Mouse (Mus musculus) bone marrow, adult 2 months (tissue): ENCODE results near the gene Kcnd3. TPM values are rescaled to one million over a fixed set of nuclear protein-coding genes. Genes with fewer than 3 reads are reported as not detected.

Experiments used
- H3K27ac ChIP-seq: fragments of 200-500 bp; 2 replicates; pipeline ENCODE4 v1.5.1; 2012; ENCODE audit warnings: low read depth, mild to moderate bottlenecking, control low read depth, inconsistent platforms, low read length; ENCODE audit not compliant: control insufficient read depth, poor library complexity, insufficient read depth
- H3K4me1 ChIP-seq: fragments of 200-500 bp; 2 replicates; pipeline ENCODE4 v1.6.1; 2011; ENCODE audit warnings: low read length; ENCODE audit not compliant: control insufficient read depth, insufficient read depth
- H3K4me3 ChIP-seq: fragments of 200-500 bp; replicated peaks from 2 replicates; pipeline ENCODE3; 2011; ENCODE audit warnings: mild to moderate bottlenecking, low read depth, low read length, control low read depth; ENCODE audit not compliant: control insufficient read depth
- CTCF ChIP-seq: fragments of 200-500 bp; IDR thresholded peaks from 2 replicates; pipeline ENCODE4 v1.5.1; 2011; ENCODE audit warnings: low read length, control low read depth; ENCODE audit not compliant: control insufficient read depth, insufficient read depth
- POLR2A ChIP-seq: fragments of 200-500 bp; IDR thresholded peaks from 2 replicates; pipeline ENCODE4 v1.6.1; 2011; ENCODE audit warnings: low read depth, mild to moderate bottlenecking, control low read depth, low read length, borderline replicate concordance; ENCODE audit not compliant: control insufficient read depth
- WGBS: fragments of 180-500 bp; shearing (Covaris S2); methylation state at CpG from one replicate; pipeline ENCODE4 v1.1.7; 2018; 5-methylcytosine and 5-hydroxymethylcytosine counted together
- polyA plus RNA-seq: library from polyadenylated mRNA; stranded (reverse); fragments of >200 nt; gene quantifications from 2 replicates; pipeline ENCODE4 v1.2.4, GENCODE M21; 2011; ENCODE audit warnings: low replicate concordance; ENCODE audit not compliant: missing spikeins, insufficient read depth, insufficient read length

The Kcnd3 gene
- polyA plus RNA-seq, 1 experiment: not detected

GRCm38 (mm10) chr3:105411776-105412175 is 40.4 kb upstream of the Kcnd3 start:
- 77% methylated on average over 4 of the region's 4 CpGs for WGBS
- H3K4me1 ChIP-seq: no peaks in the 10 kb centered on the region
- no peak overlapping the region for H3K4me3 ChIP-seq
- TF ChIP-seq CTCF: no peak
- no peak for TF ChIP-seq POLR2A
- no peak overlapping the region for H3K27ac ChIP-seq

- no peaks in the 10 kb centered on the region for H3K4me1 ChIP-seq
- H3K27ac ChIP-seq: no peak overlapping the region
- TF ChIP-seq CTCF: no peak
- 76% methylated on average over 2 of the region's 2 CpGs for WGBS
- no peak overlapping the region for H3K4me3 ChIP-seq
These were observed 39.9 kb upstream of the Kcnd3 start for GRCm38 (mm10) chr3:105412229-105412628.

GRCm38 (mm10) chr3:105412681-105413080 is 39.4 kb upstream of the Kcnd3 start:
- H3K4me3 ChIP-seq: no peak overlapping the region
- no peaks in the 10 kb centered on the region for H3K4me1 ChIP-seq
- H3K27ac ChIP-seq: no peak overlapping the region
- TF ChIP-seq POLR2A (no peak), CTCF (no peak)

GRCm38 (mm10) chr3:105418441-105418840 is 33.7 kb upstream of the Kcnd3 start:
- no peak overlapping the region for H3K27ac ChIP-seq
- no peaks in the 10 kb centered on the region for H3K4me1 ChIP-seq
- H3K4me3 ChIP-seq: no peak overlapping the region
- WGBS: 69% methylated on average over 1 of the region's 1 CpGs
- TF ChIP-seq POLR2A (no peak), CTCF (no peak)

- Histone ChIP-seq H3K4me1 (no peaks in the 10 kb centered on the region), H3K4me3 (no peak overlapping the region), H3K27ac (no peak overlapping the region)
- TF ChIP-seq CTCF: no peak
- no peak for TF ChIP-seq POLR2A
These were observed 29.7 kb upstream of the Kcnd3 start for GRCm38 (mm10) chr3:105422391-105422790.

GRCm38 (mm10) chr3:105423427-105423826 is 28.7 kb upstream of the Kcnd3 start:
- Histone ChIP-seq H3K4me3 (no peak overlapping the region), H3K4me1 (no peaks in the 10 kb centered on the region), H3K27ac (no peak overlapping the region)
- TF ChIP-seq CTCF: no peak
- TF ChIP-seq POLR2A: no peak
- 73% methylated on average over 4 of the region's 4 CpGs for WGBS

GRCm38 (mm10) chr3:105428586-105428985 is 23.5 kb upstream of the Kcnd3 start:
- Histone ChIP-seq H3K27ac (no peak overlapping the region), H3K4me3 (no peak overlapping the region), H3K4me1 (no peaks in the 10 kb centered on the region)
- TF ChIP-seq CTCF (no peak), POLR2A (no peak)

GRCm38 (mm10) chr3:105436383-105436782 is 15.7 kb upstream of the Kcnd3 start:
- no peak for TF ChIP-seq POLR2A
- no peak for TF ChIP-seq CTCF
- WGBS: 71% methylated on average over 2 of the region's 2 CpGs
- no peaks in the 10 kb centered on the region for H3K4me1 ChIP-seq
- H3K27ac ChIP-seq: no peak overlapping the region
- H3K4me3 ChIP-seq: no peak overlapping the region

- Histone ChIP-seq H3K4me3 (no peak overlapping the region), H3K27ac (no peak overlapping the region), H3K4me1 (no peaks in the 10 kb centered on the region)
- TF ChIP-seq POLR2A (no peak), CTCF (no peak)
- 70% methylated on average over 11 of the region's 11 CpGs for WGBS
These were observed 15.2 kb upstream of the Kcnd3 start for GRCm38 (mm10) chr3:105436971-105437370.
